Mouse (Mus musculus) heart, postnatal 0 days (tissue): ENCODE measurements at regions not wholly inside any gene's neighbourhood (a gene's known extent, or its start where the extent isn't known, plus 50 kb on each side); places are given as distances from the start of the nearest gene placed in this dataset.

Experiments
- ATAC-seq: fragments of 200-750 bp; cut with Nextera tagmentation; 2 replicates; pipeline ENCODE4 v1.8.0; 2017; ENCODE audit warnings: low read depth, moderate number of reproducible peaks, moderate library complexity; ENCODE audit not compliant: insufficient read depth
- DNase-seq: peaks from one replicate; pipeline ENCODE4 v3.0.0-alpha.2; 2016; ENCODE audit warnings: low spot score
- H3K27ac ChIP-seq: fragments of 300-500 bp; sonication (generic); 2 replicates; pipeline ENCODE4 v1.5.1; 2014; ENCODE audit warnings: low read depth, mild to moderate bottlenecking
- H3K27me3 ChIP-seq: fragments of 300-500 bp; sonication (generic); 2 replicates; pipeline ENCODE4 v1.6.1; 2014; ENCODE audit warnings: low read length, mixed read lengths; ENCODE audit not compliant: control insufficient read depth, insufficient read depth
- H3K36me3 ChIP-seq: fragments of 300-500 bp; sonication (generic); replicated peaks from 2 replicates; pipeline ENCODE4 v1.6.1; 2014; ENCODE audit warnings: low read length, mixed read lengths; ENCODE audit not compliant: control insufficient read depth, insufficient read depth
- H3K4me1 ChIP-seq: fragments of 300-500 bp; sonication (generic); 2 replicates; pipeline ENCODE4 v1.6.1; 2014; ENCODE audit warnings: antibody characterized with exemption; ENCODE audit not compliant: control insufficient read depth, insufficient read depth
- H3K4me2 ChIP-seq: fragments of 300-500 bp; sonication (generic); 2 replicates; pipeline ENCODE4 v1.6.1; 2014; ENCODE audit warnings: low read depth, mild to moderate bottlenecking, low read length, moderate library complexity
- H3K4me3 ChIP-seq: fragments of 300-500 bp; sonication (generic); 2 replicates; pipeline ENCODE4 v1.5.1; 2014; ENCODE audit warnings: low read depth, low read length
- H3K9ac ChIP-seq: fragments of 300-500 bp; sonication (generic); replicated peaks from 2 replicates; pipeline ENCODE4 v1.6.1; 2014; ENCODE audit warnings: low read depth, low read length, mixed read lengths
- H3K9me3 ChIP-seq: fragments of 300-500 bp; sonication (generic); replicated peaks from 2 replicates; pipeline ENCODE4 v1.6.1; 2016; ENCODE audit warnings: low read length; ENCODE audit not compliant: control insufficient read depth
- CTCF ChIP-seq: IDR thresholded peaks from 2 replicates; pipeline ENCODE4 v1.5.1; 2016; ENCODE audit warnings: antibody characterized with exemption, control low read depth, low read depth
- EP300 ChIP-seq: IDR thresholded peaks from 2 replicates; pipeline ENCODE4 v1.6.1; 2016; ENCODE audit warnings: antibody characterized with exemption, low read depth
- WGBS: fragments of 180-500 bp; shearing (Covaris S2); extraction: QIAGEN DNeasy Blood & Tissue Kit; methylation state at CpG from one replicate; pipeline ENCODE4 v1.1.7; 2014; 5-methylcytosine and 5-hydroxymethylcytosine counted together

DNA sequence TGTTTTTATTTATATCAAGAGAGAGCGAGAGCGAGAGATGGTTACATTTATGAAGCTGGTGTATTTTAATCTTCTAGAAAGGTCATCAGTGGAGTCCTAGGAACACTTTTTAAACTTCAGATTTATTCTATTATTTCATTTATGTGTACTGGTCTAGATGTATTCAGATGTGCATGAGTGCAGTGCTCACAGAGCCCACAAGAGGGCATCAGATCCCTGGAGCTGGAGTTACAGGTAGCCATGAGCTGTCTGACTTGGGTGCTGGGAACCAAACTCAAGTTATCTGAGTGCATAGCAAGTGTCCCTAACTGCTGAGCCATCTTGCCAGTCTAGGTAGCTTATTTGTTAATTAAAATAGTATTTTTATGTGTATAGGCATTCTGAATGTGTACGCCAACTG is 249.7 kb downstream of the Tgfb2 start:
- Histone ChIP-seq H3K27me3 (no peaks in the 10 kb centered on the region), H3K4me1 (0 out of 2 replicates have a peak, but pooled peaks cover 3% of the 10 kb centered on the region), H3K27ac (no peak overlapping the region), H3K9ac (no peak overlapping the region), H3K4me2 (no peak overlapping the region), H3K9me3 (peaks cover 4% of the 10 kb centered on the region; the same call in 1 of the 2 replicates), H3K36me3 (no peaks in the 10 kb centered on the region), H3K4me3 (no peak overlapping the region)
- ATAC-seq: no peak
- DNase-seq: no peak
- TF ChIP-seq EP300: no peak
- peak; percentile 43 for TF ChIP-seq CTCF
- over 99% methylated on average over 3 of the region's 3 CpGs for WGBS

DNA sequence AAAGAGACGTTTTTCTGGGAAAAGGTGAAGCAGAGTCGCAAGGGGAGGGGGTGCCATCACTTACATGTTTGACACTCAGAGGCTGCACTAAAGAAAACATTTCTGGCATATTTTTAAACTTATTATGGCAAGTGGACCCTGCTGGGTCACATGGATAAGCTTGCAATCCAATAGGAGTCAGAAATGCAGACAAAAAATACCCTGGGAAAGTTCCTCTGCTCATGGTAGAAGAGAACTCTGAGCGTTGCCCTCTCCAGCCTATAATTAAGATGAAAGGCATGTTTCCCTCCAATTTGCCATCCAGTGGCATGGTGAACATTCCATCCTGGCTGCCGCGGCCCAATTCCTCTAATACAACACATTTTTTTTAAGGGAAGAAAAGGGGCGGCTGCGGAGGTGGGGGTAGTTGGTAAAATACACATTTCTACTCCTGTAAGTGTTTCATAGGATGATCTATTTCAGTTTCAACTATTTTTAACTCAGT is 250.6 kb downstream of the Tgfb2 start:
- H3K4me3 ChIP-seq: no peak overlapping the region
- 0 out of 2 replicates have a peak, but pooled peaks cover 3% of the 10 kb centered on the region for H3K4me1 ChIP-seq
- peaks cover 4% of the 10 kb centered on the region; the same call in 1 of the 2 replicates for H3K9me3 ChIP-seq
- TF ChIP-seq CTCF: no peak
- no peak for TF ChIP-seq EP300
- DNase-seq: no peak
- H3K9ac ChIP-seq: no peak overlapping the region
- no peaks in the 10 kb centered on the region for H3K27me3 ChIP-seq
- ATAC-seq: no peak
- H3K27ac ChIP-seq: no peak overlapping the region
- no peaks in the 10 kb centered on the region for H3K36me3 ChIP-seq
- WGBS: 75% methylated on average over 7 of the region's 7 CpGs
- H3K4me2 ChIP-seq: no peak overlapping the region

GRCm38 (mm10) chr1:186454393-186455085 is 251.2 kb downstream of the Tgfb2 start:
- Histone ChIP-seq H3K27me3 (no peaks in the 10 kb centered on the region), H3K4me3 (no peak overlapping the region), H3K4me2 (no peak overlapping the region), H3K9me3 (peaks cover 4% of the 10 kb centered on the region; the same call in 1 of the 2 replicates), H3K4me1 (0 out of 2 replicates have a peak, but pooled peaks cover 3% of the 10 kb centered on the region), H3K36me3 (no peaks in the 10 kb centered on the region), H3K27ac (no peak overlapping the region), H3K9ac (no peak overlapping the region)
- DNase-seq (no peak), ATAC-seq (no peak)
- 37% methylated on average over 4 of the region's 4 CpGs for WGBS
- TF ChIP-seq EP300: no peak
- no peak for TF ChIP-seq CTCF

- WGBS: 70% methylated on average over 16 of the region's 16 CpGs
- DNase-seq: no peak
Measured at GRCm38 (mm10) chr1:186448841-186449650, 256.7 kb downstream of the Tgfb2 start.

GRCm38 (mm10) chr1:186447521-186447920 is 258.3 kb downstream of the Tgfb2 start:
- TF ChIP-seq EP300 (no peak), CTCF (0 out of 2 replicates have a peak, but pooled peaks have one; percentile 18)
- DNase-seq: no peak
- H3K36me3 ChIP-seq: no peaks in the 10 kb centered on the region
- WGBS: 34% methylated on average over 1 of the region's 1 CpGs
- H3K27ac ChIP-seq: no peak overlapping the region
- no peaks in the 10 kb centered on the region for H3K27me3 ChIP-seq
- no peak for ATAC-seq
- peaks cover 13% of the 10 kb centered on the region; the same call in 1 of the 2 replicates for H3K4me1 ChIP-seq
- no peak overlapping the region for H3K4me2 ChIP-seq
- H3K9ac ChIP-seq: no peak overlapping the region
- H3K9me3 ChIP-seq: no peaks in the 10 kb centered on the region
- H3K4me3 ChIP-seq: no peak overlapping the region

More at GRCm38 (mm10) chr1:186448841-186449650, 256.7 kb downstream of the Tgfb2 start:
- Histone ChIP-seq H3K27me3 (no peaks in the 10 kb centered on the region), H3K9me3 (no peaks in the 10 kb centered on the region), H3K4me1 (peaks cover 13% of the 10 kb centered on the region; the same call in 1 of the 2 replicates), H3K36me3 (no peaks in the 10 kb centered on the region), H3K4me2 (no peak overlapping the region), H3K27ac (no peak overlapping the region), H3K9ac (no peak overlapping the region), H3K4me3 (no peak overlapping the region)
- TF ChIP-seq EP300: no peak
- TF ChIP-seq CTCF: no peak
- ATAC-seq: no peak
